In genomic region chr5:146468311-146468710, GRCm38 (mm10) we compare ENCODE assay signal across 19 mouse cellular contexts. TPM values are rescaled to one million over a fixed set of nuclear protein-coding genes. Genes with fewer than 3 reads are reported as not detected.
"Had no signal": no experiment of that assay in that cellular context is flagged by ENCODE, and none has a peak within 500 bp of the region (broad histone marks: within the 10 kb centered on the region; RNA-seq: fewer than 3 reads in every experiment).

No protein-coding gene starts in this region.

- ATAC-seq: lung, postnatal 0 days; midbrain, embryonic 15.5 days had no signal

- H3K27ac ChIP-seq: limb, embryonic 10.5 days; liver, embryonic 15.5 days; midbrain, embryonic 15.5 days; stomach, embryonic 15.5 days had no signal

- H3K36me3 ChIP-seq: liver, embryonic 15.5 days; stomach, embryonic 15.5 days had no signal

- H3K4me2 ChIP-seq: liver, embryonic 11.5 days; liver, embryonic 15.5 days; midbrain, embryonic 15.5 days; stomach, embryonic 15.5 days had no signal

- H3K27me3 ChIP-seq: liver, embryonic 15.5 days; midbrain, embryonic 15.5 days; stomach, embryonic 15.5 days had no signal

- H3K4me3 ChIP-seq: limb, embryonic 10.5 days; liver, embryonic 15.5 days; midbrain, embryonic 15.5 days; stomach, embryonic 15.5 days had no signal

- H3K9ac ChIP-seq: liver, embryonic 15.5 days; midbrain, embryonic 15.5 days; stomach, embryonic 15.5 days had no signal

- DNase-seq: kidney, postnatal 14 days; lung, adult 2 months; lung, postnatal 36 days; right cerebral cortex, postnatal 14 days; thymus, adult 2 months; thymus, postnatal 25 days had no signal

- H3K9me3 ChIP-seq: limb, embryonic 10.5 days; liver, embryonic 15.5 days; midbrain, embryonic 15.5 days; stomach, embryonic 15.5 days had no signal

- H3K4me1 ChIP-seq: limb, embryonic 10.5 days; liver, embryonic 15.5 days; midbrain, embryonic 15.5 days; stomach, embryonic 15.5 days had no signal

RNA-seq across cellular contexts. Expression of gene Gm6408, which starts 13.5 kb away (rescaled TPM):
- total RNA-seq: layer of hippocampus, postnatal 10 days; megakaryocyte progenitor cell, adult 5-6 weeks had no signal
- polyA plus RNA-seq: kidney, embryonic 14.5 days; limb, embryonic 10.5 days; liver, embryonic 11.5 days; liver, embryonic 15.5 days; lung, adult 2 months; lung, postnatal 0 days; midbrain, embryonic 15.5 days; neural tube, embryonic 14.5 days; spleen, adult 2 months; stomach, embryonic 15.5 days; thymus, adult 2 months; urinary bladder, adult 2 months had no signal

RNA-seq across cellular contexts. Expression of gene Gm6370, which starts 22.9 kb away (rescaled TPM):
- total RNA-seq: layer of hippocampus, postnatal 10 days; megakaryocyte progenitor cell, adult 5-6 weeks had no signal
- polyA plus RNA-seq: kidney, embryonic 14.5 days; limb, embryonic 10.5 days; limb, embryonic 14.5 days; liver, embryonic 11.5 days; liver, embryonic 15.5 days; lung, adult 2 months; lung, postnatal 0 days; midbrain, embryonic 15.5 days; neural tube, embryonic 14.5 days; spleen, adult 2 months; stomach, embryonic 15.5 days; thymus, adult 2 months; urinary bladder, adult 2 months had no signal

RNA-seq across cellular contexts. Expression of gene 4930449I24Rik, which starts 33.9 kb away (rescaled TPM):
- total RNA-seq: layer of hippocampus, postnatal 10 days; megakaryocyte progenitor cell, adult 5-6 weeks had no signal
- polyA plus RNA-seq: kidney, embryonic 14.5 days; limb, embryonic 10.5 days; limb, embryonic 14.5 days; liver, embryonic 11.5 days; liver, embryonic 15.5 days; lung, adult 2 months; lung, postnatal 0 days; midbrain, embryonic 15.5 days; neural tube, embryonic 14.5 days; spleen, adult 2 months; stomach, embryonic 15.5 days; thymus, adult 2 months; urinary bladder, adult 2 months had no signal

RNA-seq across cellular contexts. Expression of gene Gm3402, which starts 45.6 kb away (rescaled TPM):
- total RNA-seq: layer of hippocampus, postnatal 10 days; megakaryocyte progenitor cell, adult 5-6 weeks had no signal
- polyA plus RNA-seq: kidney, embryonic 14.5 days; limb, embryonic 10.5 days; limb, embryonic 14.5 days; liver, embryonic 11.5 days; liver, embryonic 15.5 days; lung, adult 2 months; lung, postnatal 0 days; midbrain, embryonic 15.5 days; neural tube, embryonic 14.5 days; spleen, adult 2 months; stomach, embryonic 15.5 days; thymus, adult 2 months; urinary bladder, adult 2 months had no signal

RNA-seq across cellular contexts. Expression of gene Gm3404, which starts 57.3 kb away (rescaled TPM):
- total RNA-seq: layer of hippocampus, postnatal 10 days; megakaryocyte progenitor cell, adult 5-6 weeks had no signal
- polyA plus RNA-seq: kidney, embryonic 14.5 days; limb, embryonic 10.5 days; limb, embryonic 14.5 days; liver, embryonic 11.5 days; liver, embryonic 15.5 days; lung, adult 2 months; lung, postnatal 0 days; midbrain, embryonic 15.5 days; neural tube, embryonic 14.5 days; spleen, adult 2 months; stomach, embryonic 15.5 days; thymus, adult 2 months; urinary bladder, adult 2 months had no signal
